Mouse (Mus musculus): ENCODE results near the gene Htra3.
A peak's percentile ranks its signal among the peaks of the same experiment; 100 is the strongest.

Gene Htra3

GRCm38 (mm10) chr5:35679256-35680155 is at the start of gene Htra3:
Gene Htra3, minus strand, starts transcription at chr5:35679782.
- no peak for DNase-seq

- DNase-seq: peak; percentile 67 to 76
Observed at GRCm38 (mm10) chr5:35728957-35729460, 49.4 kb upstream of the Htra3 start.

- DNase-seq: peak in 1 of 2 experiments; percentile 14
Observed at GRCm38 (mm10) chr5:35728344-35728956, 48.9 kb upstream of the Htra3 start.

GRCm38 (mm10) chr5:35727447-35727846 is 47.9 kb upstream of the Htra3 start:
- no peak for DNase-seq

- DNase-seq: no peak
Observed at GRCm38 (mm10) chr5:35725840-35726239, 46.3 kb upstream of the Htra3 start.

- no peak for DNase-seq
Observed at GRCm38 (mm10) chr5:35723900-35724299, 44.3 kb upstream of the Htra3 start.

- DNase-seq: no peak
Observed at GRCm38 (mm10) chr5:35722654-35723053, 43.1 kb upstream of the Htra3 start.

- no peak for DNase-seq
Observed at GRCm38 (mm10) chr5:35721933-35722332, 42.4 kb upstream of the Htra3 start.

GRCm38 (mm10) chr5:35719880-35720279 is 40.3 kb upstream of the Htra3 start:
- DNase-seq: no peak

GRCm38 (mm10) chr5:35719343-35719742 is 39.8 kb upstream of the Htra3 start:
- DNase-seq: no peak

GRCm38 (mm10) chr5:35718817-35719216 is 39.2 kb upstream of the Htra3 start:
- no peak for DNase-seq

- DNase-seq: peak in 1 of 2 experiments; percentile 24
Observed at GRCm38 (mm10) chr5:35717946-35718345, 38.4 kb upstream of the Htra3 start.

GRCm38 (mm10) chr5:35717455-35717854 is 37.9 kb upstream of the Htra3 start:
- DNase-seq: no peak

GRCm38 (mm10) chr5:35713649-35714354 is 34.2 kb upstream of the Htra3 start:
- DNase-seq: peak in 1 of 2 experiments; percentile 41

GRCm38 (mm10) chr5:35712517-35712916 is 32.9 kb upstream of the Htra3 start:
- no peak for DNase-seq

- no peak for DNase-seq
Observed at GRCm38 (mm10) chr5:35710931-35711330, 31.3 kb upstream of the Htra3 start.

GRCm38 (mm10) chr5:35710481-35710880 is 30.9 kb upstream of the Htra3 start:
- DNase-seq: no peak

- DNase-seq: no peak
Observed at GRCm38 (mm10) chr5:35705411-35705810, 25.8 kb upstream of the Htra3 start.

GRCm38 (mm10) chr5:35703814-35704213 is 24.2 kb upstream of the Htra3 start:
- no peak for DNase-seq

- no peak for DNase-seq
Observed at GRCm38 (mm10) chr5:35703183-35703582, 23.6 kb upstream of the Htra3 start.

GRCm38 (mm10) chr5:35702582-35703140 is 23.1 kb upstream of the Htra3 start:
- DNase-seq: no peak

GRCm38 (mm10) chr5:35701042-35701441 is 21.5 kb upstream of the Htra3 start:
- peak; percentile 26 to 68 for DNase-seq

GRCm38 (mm10) chr5:35695815-35696214 is 16.2 kb upstream of the Htra3 start:
- no peak for DNase-seq
